Mouse (Mus musculus) spleen, adult 2 months (tissue): ENCODE results near the gene Ttyh2.

Source experiments
- CTCF ChIP-seq: fragments of 200-500 bp; IDR thresholded peaks from 2 replicates; pipeline ENCODE4 v1.5.1; 2011; ENCODE audit warnings: mild to moderate bottlenecking, inconsistent platforms; ENCODE audit not compliant: insufficient read depth, insufficient read length, insufficient replicate concordance; ENCODE audit errors: extremely low read depth
- POLR2A ChIP-seq: fragments of 200-500 bp; IDR thresholded peaks from 2 replicates; pipeline ENCODE4 v1.6.1; 2011; ENCODE audit warnings: low read depth, low read length, inconsistent platforms

DNA sequence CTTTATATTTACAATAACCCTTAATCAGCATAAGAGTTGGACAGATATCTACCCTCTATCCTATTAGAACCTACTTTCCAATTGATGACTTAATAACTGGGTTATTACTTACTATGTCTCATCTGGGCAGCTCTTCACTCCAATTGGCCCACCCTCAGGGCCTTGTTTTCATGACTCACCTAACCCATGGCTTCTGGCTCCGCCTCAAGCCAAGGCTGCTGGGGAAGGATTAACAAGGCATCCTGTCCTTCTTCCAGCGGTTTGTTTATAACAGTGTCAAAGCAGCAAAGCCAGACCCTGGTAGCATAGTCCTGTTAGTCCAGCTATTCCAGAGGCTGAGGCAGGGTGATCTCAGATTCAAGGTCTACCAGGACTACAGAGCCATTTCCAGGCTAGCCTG is 19.2 kb downstream of the Ttyh2 start:
- TF ChIP-seq POLR2A (no peak), CTCF (no peak)
